Mouse (Mus musculus) cerebellum, postnatal 4 days (tissue): ENCODE data around the gene Ppp1ca.

Experiments used
- DNase-seq, 2 experiments: peaks; one replicate each; pipeline ENCODE4 v3.0.0; 2022; ENCODE audit warnings: low spot score in 2 of 2, mixed read lengths in 1 of 2

The Ppp1ca gene

DNA sequence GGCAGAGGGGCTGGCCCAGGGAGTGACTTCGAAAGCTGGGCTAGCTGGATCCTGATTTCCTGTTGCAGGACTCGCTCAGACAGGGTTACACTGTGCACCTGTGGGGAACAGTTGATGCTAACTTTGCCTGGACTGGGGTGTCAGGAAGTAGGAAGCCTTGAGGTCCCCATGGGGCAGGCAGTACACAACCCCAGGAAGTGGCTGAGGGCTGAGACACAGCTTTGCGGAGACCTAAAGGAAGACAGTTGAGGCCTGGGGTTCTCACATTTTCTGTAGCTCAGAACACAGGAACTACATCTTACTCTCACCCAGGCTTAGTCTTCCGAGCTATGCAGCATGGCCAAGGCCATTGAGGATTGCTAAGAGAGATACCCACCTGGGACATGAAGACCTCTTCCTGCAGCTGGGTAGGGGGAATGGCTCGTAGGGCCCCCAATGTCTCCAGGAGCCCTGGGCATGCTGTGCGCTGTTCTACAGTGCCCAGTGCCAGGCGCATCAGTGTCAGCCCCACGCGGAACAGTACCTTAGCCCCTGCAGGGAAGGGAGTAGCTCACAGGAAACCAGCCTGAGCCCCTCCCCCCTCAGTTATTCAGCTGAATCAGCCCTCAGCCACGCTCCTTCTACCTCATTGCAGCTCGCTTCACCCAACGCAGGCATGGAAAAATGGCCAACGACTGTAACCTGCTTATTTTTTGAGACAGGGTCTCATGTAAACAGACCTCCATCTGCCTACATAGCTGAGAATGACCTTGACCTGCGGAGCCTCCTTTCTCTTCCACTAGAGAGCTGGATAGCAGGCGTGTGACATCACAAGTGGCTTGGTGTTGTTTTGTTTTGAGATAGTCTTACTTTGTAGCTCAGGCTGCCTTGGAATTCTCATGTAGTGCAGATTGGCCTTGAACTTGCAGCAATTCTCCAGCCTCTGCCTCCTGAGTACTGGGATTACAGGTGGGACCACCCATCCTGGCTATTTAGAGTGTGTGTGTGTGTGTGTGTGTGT lies 6.6 kb upstream of the Ppp1ca start:
- no peak for DNase-seq

DNA sequence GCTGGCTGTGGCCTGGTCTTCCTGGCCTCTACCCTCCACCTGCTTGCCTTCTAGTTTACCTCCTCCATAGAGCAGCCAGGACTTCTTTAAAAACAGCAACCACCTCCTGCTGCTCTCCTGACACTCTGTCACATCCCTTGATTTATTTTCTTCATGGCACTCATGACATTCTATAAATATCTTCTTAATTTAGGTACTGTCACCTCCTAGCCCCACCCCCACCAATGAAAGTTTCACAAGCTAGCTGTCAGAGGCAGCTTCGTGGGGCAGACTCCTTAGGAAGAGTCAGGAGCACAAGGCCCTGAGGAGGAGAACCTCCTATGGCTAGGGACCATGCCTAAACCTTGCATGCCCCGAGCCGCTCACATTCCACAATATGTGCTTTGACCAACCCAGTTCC lies 4.6 kb upstream of the Ppp1ca start:
- no peak for DNase-seq

DNA sequence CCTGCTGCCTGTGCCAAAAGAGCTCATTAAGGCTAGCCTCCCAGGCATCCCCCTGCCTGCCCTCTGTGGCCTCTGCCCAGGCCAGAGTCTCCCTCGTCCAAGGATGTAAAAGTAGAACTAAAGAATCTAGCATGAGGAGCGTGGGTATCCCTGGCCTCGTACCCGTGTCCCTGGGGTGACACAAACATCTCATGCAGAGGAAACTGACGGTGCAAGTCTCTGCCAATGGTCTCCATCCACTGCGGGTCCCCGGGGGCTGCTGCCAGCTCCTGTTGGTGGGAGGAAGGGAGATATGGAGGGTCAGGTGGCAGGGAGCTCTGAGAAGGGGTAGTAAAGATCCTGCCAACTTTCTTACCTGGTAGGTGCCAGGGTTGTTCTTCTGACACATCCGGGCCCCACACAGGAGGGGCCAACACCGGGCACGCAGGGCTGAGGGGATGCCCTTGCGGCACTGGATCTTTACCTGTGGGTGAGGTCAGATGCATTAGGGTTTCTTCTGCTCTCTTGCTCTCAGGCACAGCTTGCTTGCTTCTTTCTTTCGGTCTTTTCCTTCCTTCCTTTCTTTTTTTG lies 2.7 kb upstream of the Ppp1ca start:
- no peak for DNase-seq

DNA sequence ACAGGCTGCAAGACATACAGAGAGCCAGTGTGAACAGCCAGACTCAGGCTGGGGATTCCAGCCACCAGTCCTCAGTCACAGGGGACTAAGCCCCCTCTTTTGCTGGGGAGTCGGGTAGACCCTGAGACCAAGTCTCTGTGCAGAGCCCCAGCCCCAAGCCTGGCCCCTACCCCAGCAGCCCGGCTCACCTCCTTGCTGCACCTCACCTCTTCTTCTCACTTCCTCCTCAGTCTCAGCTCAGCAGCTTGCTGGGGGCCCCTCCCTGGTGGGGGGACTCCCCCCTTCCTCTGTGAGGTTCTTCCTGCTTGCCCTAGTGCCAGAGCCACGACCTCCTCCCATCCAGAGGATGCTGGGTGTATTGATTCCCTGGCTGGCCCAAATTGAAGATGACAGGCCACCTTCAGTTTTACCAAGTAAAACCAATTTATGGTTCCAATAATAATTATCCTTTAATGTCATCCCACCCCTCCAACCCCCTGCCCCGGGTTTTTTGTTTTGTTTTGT lies 982 bp upstream of the Ppp1ca start, which contains the start of gene Tbc1d10c:
Tbc1d10c (minus strand) TSS at position 454 of the 504 bp plus-strand sequence.
- no peak for DNase-seq

DNA sequence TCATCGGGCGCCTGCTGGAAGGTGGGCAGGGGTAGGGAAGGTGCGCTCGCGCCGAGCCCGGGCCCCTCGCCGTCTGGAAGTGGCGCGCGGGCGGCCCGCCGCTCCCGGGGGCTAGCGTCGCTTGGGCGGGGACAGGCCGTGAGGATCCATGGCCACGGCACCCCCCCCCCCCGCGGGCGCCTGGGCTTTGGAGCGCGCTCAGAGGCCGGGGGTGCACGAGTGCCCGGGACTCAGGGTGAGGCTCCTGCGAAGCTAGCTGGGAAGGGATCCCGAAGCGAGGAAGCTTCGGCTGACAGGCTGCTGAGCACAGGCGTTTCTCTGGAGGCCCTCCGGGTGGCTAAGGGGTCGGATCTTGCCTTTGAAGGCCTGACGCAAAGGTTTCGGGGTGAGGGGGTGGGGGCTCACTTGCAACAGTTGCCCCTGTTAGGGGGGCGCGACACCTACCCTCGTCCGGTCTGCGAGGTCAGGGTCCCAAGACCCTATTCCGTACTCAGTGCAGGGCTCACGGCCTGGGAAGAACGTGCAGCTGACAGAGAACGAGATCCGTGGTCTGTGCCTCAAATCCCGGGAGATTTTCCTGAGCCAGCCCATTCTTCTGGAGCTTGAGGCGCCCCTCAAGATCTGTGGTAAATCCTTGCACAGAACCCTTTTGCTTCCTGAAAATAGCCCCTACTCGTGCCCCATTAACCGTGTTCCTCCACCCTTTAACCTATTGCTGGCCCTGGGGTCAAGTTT lies 553 bp downstream of the Ppp1ca start:
- DNase-seq: no peak

DNA sequence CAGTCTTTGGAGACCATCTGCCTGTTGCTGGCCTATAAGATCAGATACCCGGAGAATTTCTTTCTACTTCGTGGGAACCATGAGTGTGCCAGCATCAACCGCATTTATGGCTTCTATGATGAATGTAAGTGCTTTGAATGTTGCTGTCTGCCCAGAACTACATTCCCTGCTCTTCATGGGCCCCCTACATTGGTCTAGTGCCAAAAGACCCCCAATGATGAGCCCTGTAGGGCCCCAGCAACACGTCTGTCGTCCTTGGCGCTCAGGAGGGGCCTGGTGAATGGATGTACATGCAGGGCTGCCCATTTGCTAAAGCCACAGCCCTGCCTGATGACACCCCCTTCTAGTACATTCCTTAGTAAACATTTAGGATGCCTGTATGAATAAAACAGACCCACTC lies 1.3 kb downstream of the Ppp1ca start:
- no peak for DNase-seq

DNA sequence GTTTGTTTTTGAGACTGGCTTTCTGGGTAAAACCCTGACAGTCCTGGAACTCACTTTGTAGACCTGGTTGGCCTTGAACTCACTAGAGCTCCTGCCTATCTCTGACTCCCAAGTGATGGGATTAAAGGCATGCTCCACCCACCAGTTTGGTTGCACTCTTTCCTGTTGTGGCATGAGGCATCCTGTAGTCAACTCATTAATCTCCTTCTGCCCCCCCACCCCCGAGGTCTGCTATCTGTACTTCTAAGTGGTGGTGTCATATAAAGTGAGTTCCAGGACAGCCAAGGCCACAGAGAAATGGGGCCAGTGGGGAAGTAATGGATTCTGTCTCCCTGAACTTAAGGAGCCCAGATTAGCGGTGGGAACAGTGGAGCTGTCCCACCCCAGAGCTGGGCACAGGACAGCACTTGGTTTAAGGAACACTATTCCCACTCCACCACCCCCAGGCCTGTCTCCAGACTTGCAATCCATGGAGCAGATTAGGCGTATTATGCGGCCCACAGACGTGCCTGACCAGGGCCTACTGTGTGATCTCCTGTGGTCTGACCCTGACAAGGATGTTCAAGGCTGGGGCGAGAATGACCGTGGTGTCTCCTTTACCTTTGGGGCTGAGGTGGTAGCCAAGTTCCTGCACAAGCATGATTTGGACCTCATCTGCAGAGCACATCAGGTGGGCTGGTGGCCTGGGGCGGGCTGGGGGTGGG lies 2.3 kb downstream of the Ppp1ca start:
- DNase-seq: no peak

DNA sequence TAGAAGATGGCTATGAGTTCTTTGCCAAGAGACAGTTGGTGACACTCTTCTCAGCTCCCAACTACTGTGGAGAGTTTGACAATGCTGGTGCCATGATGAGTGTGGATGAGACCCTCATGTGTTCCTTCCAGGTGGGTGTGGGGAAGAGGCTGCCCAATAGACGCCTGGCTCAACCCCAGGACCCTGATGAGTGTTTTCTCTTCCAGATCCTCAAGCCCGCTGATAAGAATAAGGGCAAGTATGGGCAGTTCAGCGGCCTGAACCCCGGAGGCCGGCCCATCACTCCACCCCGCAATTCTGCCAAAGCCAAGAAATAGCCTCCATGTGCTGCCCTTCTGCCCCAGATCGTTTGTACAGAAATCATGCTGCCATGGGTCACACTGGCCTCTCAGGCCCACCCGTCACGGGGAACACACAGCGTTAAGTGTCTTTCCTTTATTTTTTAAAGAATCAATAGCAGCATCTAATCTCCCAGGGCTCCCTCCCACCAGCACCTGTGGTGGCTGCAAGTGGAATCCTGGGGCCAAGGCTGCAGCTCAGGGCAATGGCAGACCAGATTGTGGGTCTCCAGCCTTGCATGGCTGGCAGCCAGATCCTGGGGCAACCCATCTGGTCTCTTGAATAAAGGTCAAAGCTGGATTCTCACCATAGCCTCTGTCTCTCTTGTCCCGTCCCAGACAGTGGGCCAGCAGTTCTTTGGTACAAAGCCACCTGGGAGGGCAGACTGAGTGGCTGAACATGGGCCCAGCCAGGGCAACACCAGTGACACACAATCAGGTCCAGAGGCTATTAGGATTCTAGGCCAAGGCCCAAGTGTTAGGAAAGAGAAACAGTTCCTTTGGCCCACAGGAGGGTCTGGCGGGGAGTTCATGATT lies 3.1 kb downstream of the Ppp1ca start:
- peak in 1 of 2 experiments; percentile 89 for DNase-seq

DNA sequence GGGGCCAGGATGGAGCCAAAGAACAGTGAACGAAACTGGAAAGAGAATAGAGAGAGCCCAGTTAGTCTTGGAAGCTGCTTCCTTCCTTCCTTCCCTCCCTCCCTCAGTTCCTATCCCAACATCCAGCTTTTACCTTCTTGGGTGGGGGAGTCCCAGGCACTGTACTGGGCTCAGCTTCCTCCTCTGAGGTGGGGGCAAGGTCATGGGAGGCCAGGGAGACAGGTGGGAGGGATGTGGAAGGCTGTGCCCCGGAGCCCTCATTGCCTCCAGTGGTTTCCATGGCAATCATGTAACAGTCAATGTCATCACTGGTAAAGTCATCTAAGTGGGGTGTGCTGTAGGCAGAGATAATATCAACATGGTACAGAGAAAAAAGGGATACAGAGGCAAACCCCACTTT lies 4.2 kb downstream of the Ppp1ca start:
- DNase-seq: no peak

DNA sequence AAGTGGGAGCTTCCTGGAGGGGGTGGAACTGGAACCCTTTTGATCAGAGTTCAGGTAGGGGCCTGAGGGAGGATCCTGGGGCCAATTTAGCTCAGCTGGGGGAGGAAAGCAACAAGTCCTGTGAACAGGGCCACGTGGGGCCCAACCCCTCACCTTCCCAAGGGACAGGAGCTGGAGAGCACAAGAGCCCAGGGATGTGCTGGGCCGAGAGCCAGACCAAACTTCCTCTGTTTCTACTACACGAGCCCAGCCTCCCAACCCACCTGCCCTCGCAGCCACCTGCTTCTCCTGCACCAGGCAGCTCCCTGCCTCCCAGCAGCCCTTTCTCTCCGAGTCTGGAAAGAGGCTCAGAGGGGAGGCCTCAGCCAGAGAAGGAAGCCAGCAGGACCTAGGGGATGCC lies 4.7 kb downstream of the Ppp1ca start:
- no peak for DNase-seq

DNA sequence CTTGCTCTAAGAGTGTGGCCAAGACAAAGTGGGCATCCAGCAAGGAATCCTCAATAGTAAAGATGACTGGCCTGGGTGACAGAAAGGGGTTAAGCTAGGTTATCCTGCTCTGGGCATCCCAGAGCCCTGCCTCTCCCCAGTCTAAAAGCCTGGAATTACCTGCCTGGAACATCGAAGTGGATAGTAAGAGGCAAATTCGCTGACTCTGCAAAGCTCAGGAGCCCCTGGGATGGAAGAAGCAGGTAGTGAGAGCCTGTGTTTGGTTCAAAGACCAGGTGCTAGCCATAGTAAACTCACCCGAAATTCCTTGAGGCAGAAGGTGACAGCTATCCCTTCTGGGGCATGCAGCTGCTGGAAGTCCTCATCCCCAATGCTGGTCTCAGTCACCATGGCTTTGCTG lies 5.3 kb downstream of the Ppp1ca start:
- no peak for DNase-seq

DNA sequence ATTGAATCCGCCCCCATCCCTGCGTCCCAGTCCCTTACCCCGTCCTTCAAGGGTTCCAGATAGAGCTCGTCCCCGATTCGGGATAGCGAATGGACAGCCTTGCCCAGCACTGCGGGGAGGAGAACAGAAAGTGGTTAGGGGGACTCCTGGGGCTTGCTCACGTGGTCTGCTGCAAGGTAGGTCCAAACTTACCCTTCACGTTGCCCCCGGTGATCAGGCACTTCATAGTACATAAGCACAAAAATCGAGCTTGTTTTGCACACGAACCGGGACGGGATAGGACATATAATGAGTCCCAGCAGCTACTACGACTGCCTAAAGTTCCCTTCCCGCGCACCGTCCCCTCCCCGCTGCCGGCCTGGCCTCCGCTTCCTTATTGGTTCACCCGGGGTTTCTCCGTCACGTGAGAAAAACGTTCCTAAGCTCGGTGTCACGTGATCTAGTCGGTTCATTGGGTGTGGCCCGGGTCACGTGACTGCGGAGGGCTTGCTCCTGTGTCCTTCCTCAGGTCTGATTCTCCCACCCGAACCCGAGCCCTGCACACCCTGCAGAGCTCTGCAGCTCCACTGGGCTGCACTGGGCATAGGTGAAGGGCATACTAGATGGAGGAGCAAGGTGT lies 9.5 kb downstream of the Ppp1ca start, which contains the start of gene Rad9a:
Rad9a (minus strand) TSS at position 372 of the 619 bp plus-strand sequence.
- peak; percentile 79 to 93 for DNase-seq

DNA sequence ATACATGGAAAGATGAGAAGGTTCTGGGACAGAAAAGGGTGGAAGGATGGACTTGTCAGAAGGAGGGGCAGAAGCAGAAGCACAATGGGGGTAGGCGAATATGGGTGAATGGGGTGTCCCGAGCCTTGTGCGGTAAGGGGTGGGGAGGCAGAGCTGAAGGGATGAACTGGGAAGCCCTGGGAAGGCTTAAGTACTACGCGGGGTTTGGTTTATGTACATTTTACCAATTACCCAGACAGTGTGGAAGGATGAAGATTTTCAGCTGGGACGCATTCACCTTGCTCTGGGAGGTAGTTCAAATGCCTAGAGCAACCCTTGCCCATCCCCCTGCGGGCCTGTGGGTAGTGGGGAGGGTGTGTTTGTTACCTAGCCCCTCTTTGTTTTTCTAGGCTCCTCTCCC lies 10.3 kb downstream of the Ppp1ca start:
- DNase-seq: no peak

DNA sequence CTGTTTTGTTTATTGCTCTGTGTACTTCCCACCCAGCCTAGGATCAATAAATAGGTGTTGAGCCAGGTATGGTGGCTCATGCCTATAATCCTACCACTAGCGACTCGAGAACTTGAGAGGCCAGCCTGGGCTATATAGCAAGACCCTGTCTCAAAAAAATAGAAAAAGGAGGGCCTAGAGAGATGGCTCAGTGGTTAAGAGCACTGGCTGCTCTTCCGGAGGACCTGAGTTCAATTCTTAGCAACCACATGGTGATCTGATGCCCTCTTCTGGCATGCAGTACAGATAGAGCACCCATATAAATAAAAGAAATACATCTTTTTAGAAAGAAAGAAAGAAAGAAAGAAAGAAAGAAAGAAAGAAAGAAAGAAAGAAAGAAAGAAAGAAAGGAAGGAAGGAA lies 11.3 kb downstream of the Ppp1ca start:
- no peak for DNase-seq

DNA sequence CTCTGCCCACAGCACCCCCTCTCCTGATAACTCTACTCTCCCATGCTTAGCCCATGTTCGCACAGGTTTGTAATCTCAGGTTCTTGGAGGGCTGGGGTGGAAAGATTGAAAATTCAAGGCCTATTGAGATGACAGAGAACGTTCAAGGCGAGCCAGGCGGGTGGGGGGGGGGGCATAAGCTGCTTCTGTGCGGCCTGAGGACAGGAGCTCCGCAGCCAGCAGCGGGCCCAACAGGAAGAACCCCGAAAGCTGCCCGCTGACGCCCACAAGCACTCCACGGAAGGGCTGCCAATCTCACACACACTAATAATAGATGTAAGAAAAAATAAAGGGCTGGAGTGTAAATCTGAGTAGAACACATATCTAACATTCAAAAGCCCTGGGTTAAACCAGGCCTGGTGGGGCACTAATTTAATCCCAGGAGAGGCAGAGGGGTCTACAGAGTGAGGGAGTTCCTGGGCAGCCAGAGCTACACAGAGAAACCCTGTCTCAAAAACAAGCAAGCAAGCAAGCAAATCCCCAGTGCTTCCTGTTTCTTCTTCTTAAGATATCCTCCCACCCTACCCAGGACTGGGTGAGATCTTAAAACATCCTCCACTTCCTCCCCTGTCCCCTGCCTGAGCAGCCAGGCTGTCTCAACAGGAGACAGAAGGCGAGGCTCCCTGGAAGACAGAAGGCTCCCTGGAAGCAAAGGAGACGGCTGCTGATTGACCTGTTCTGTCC lies 11.9 kb downstream of the Ppp1ca start:
- DNase-seq: no peak

DNA sequence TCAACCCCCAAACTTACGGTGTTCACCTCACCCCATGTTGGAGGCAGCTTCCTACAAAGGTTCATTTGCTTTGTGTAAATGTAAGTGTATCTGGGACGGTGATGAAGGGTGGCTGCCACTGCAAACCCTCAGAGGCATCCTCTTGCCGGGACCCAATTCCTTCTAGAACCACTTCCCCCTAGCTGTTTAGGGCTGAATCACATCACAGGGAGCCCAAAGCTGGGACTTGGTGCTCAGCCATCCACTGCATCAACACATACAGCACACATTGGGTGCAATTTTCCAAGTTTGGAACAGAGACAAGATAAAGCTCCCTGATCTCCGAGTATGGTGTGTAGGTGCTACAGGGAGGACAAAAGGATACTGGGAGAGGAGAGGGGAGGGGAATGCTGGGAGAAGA lies 13.0 kb downstream of the Ppp1ca start:
- DNase-seq: no peak

DNA sequence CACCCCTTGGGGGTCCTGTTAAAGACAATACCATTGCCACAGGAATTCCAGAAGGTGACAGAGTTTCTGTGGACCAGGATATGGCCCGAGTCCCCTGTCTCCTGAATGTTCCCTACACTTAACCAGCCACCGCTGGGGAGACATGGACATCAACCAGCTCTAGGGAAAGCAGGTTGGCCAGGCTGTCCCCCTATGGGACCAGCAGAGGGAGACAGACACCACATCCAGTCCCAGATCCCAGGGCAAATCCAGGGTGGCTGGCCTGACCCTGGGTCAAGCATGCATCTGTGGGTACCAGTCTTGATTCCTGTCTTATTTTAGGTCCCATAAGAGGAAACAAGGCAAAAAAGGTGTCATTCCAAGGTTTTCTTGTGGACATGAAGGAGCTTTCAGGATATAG lies 15.1 kb downstream of the Ppp1ca start:
- peak in 1 of 2 experiments; percentile 57 for DNase-seq

DNA sequence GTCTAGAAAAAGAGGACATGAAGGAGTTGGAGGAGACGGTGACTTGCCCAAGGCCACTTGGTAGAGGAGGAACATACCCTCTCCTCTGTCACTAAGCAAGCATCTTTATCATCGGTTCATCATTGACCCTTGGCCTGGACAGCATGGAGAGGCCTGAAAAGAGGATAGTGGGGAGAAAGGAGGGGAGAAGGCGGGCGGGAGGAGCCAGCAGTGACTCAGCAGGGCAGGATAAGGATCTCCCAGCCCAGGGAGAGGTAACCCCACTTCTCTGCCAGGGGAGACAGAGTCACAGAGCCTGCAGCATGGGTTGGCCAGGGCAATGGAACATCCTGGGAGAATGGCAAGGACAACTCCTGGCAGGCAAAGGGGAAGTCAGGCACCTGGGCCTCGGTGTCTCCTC lies 16.7 kb downstream of the Ppp1ca start:
- DNase-seq: no peak

DNA sequence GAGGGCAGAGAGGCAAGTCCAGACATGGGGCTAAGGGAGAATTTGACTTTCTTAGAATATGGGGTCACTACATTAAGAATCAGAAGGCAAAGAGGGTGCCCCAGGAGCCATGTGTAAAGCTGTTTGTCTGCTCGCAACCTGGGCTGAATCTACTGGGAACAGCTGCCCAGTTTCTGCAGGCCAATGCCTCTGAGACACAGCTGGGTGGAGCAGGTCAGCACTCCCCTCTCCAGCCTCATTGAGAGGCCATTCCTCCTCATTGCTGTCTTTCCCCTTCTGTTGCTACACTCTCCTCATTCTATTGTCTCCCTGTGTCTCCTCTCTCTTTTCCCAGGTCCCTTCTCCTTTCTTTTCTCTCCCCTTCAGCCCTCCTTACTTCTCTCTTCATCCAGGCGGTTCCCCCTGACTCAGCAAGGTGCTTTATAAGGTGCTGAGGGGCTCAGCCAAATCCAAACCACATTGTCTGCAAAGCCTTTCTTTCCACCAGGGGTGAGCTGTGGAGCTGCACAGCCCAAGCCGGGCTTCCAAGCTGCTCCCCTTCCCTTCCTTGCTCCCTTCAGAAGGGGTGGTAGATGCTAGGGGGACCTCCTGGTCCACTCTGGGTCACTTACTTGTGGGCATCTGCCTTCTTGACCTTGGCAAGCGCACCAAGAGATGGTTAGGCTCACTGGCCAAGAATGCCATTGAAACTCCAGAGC lies 20.2 kb downstream of the Ppp1ca start:
- no peak for DNase-seq
